Mouse (Mus musculus) gastrocnemius, adult 2 months (tissue): ENCODE measurements around the gene Snapc3. TPM values are rescaled to one million over a fixed set of nuclear protein-coding genes. Genes with fewer than 3 reads are reported as not detected.
A peak's percentile ranks its signal among the peaks of the same experiment; 100 is the strongest.
"Not testable (repeated sequence)": the region's sequence is repeated elsewhere in the genome, so short reads cannot be mapped to it uniquely, and the experiment has no call there.

Experiments used
- DNase-seq: peaks from one replicate; pipeline ENCODE4 v3.0.0; 2022
- H3K27ac ChIP-seq: fragments of 200-600 bp; 2 replicates; pipeline ENCODE4 v1.8.1; 2022; ENCODE audit warnings: mild to moderate bottlenecking
- H3K4me3 ChIP-seq: fragments of 200-600 bp; 2 replicates; pipeline ENCODE4 v1.8.1; 2022; ENCODE audit warnings: mild to moderate bottlenecking, moderate library complexity
- CTCF ChIP-seq: fragments of 200-600 bp; IDR thresholded peaks from 2 replicates; pipeline ENCODE4 v1.8.1; 2022; ENCODE audit warnings: antibody characterized with exemption, mild to moderate bottlenecking, moderate library complexity
- intact Hi-C: fragments of 180-260 bp; cut with DNase I; formaldehyde crosslinking; loops from one replicate; pipeline ENCODE4 v1.15.1; 2025
- total RNA-seq, 2 experiments: library from RNA; stranded (reverse); gene quantifications; 2 replicates each; pipeline ENCODE4 v1.2.3; 2021

Gene Snapc3
- total RNA-seq, 2 experiments from 2014 or later = 9.6 to 10.8 TPM

GRCm38 (mm10) chr4:83485735-83486116 lies 68.2 kb downstream of the Snapc3 start:
- peak; percentile 70 for TF ChIP-seq CTCF
- DNase-seq = peak; percentile 91
- intact Hi-C loops = loop anchor here (2.0 kb wide), 2 partner anchors 39 to 85 kb away; partner anchors contain the start of gene Ccdc171
- Histone ChIP-seq H3K4me3 (peak overlapping the region; percentile 95), H3K27ac (peak overlapping the region; percentile 99)

GRCm38 (mm10) chr4:83486117-83486901 lies 68.8 kb downstream of the Snapc3 start, which contains the start of gene Psip1:
Gene Psip1 (minus strand): TSS chr4:83486459.
- peak; percentile 35 for TF ChIP-seq CTCF
- Histone ChIP-seq H3K4me3 (peak within 1 kb of the TSS; percentile 95), H3K27ac (peak within 1 kb of the TSS; percentile 99)
- peak; percentile 91 for DNase-seq
- intact Hi-C loops = loop anchor here (2.0 kb wide), 1 partner anchor 38 kb away; the partner anchor contains the start of gene Ccdc171

- Histone ChIP-seq H3K27ac (no peak overlapping the region), H3K4me3 (no peak overlapping the region)
- no peak for DNase-seq
- TF ChIP-seq CTCF = no peak
- intact Hi-C loops = no loop called here
Observed at GRCm38 (mm10) chr4:83489121-83489520, 71.6 kb downstream of the Snapc3 start.

GRCm38 (mm10) chr4:83493112-83493511 lies 75.6 kb downstream of the Snapc3 start:
- TF ChIP-seq CTCF = peak; percentile 21; the same call in 1 of the 2 replicates
- Histone ChIP-seq H3K27ac (no peak overlapping the region), H3K4me3 (no peak overlapping the region)
- intact Hi-C loops = no loop called here
- DNase-seq = no peak

- intact Hi-C loops, H3K27ac ChIP-seq, DNase-seq, H3K4me3 ChIP-seq: not testable (repeated sequence)
Observed at GRCm38 (mm10) chr4:83497013-83497412, 79.5 kb downstream of the Snapc3 start.

- no peak for TF ChIP-seq CTCF
- DNase-seq = no peak
- H3K27ac ChIP-seq = no peak overlapping the region
- intact Hi-C loops = no loop called here
- no peak overlapping the region for H3K4me3 ChIP-seq
Observed at GRCm38 (mm10) chr4:83500154-83501036, 82.9 kb downstream of the Snapc3 start.

GRCm38 (mm10) chr4:83501037-83501430 lies 83.5 kb downstream of the Snapc3 start:
- DNase-seq = no peak
- Histone ChIP-seq H3K27ac (no peak overlapping the region), H3K4me3 (no peak overlapping the region)
- TF ChIP-seq CTCF = no peak
- intact Hi-C loops = no loop called here

GRCm38 (mm10) chr4:83509600-83509999 lies 92.1 kb downstream of the Snapc3 start:
- TF ChIP-seq CTCF = no peak
- DNase-seq = no peak
- intact Hi-C loops = no loop called here
- Histone ChIP-seq H3K4me3 (no peak overlapping the region), H3K27ac (no peak overlapping the region)

- no peak for TF ChIP-seq CTCF
- intact Hi-C loops = no loop called here
Observed at GRCm38 (mm10) chr4:83511083-83511482, 93.6 kb downstream of the Snapc3 start.

GRCm38 (mm10) chr4:83512217-83512616 lies 94.7 kb downstream of the Snapc3 start:
- no peak for TF ChIP-seq CTCF
- Histone ChIP-seq H3K4me3 (no peak overlapping the region), H3K27ac (no peak overlapping the region)
- intact Hi-C loops = no loop called here
- no peak for DNase-seq

More at GRCm38 (mm10) chr4:83511083-83511482, 93.6 kb downstream of the Snapc3 start:
- no peak for DNase-seq
- Histone ChIP-seq H3K4me3 (no peak overlapping the region), H3K27ac (no peak overlapping the region)

GRCm38 (mm10) chr4:83512644-83513043 lies 95.1 kb downstream of the Snapc3 start:
- TF ChIP-seq CTCF = no peak
- Histone ChIP-seq H3K4me3 (no peak overlapping the region), H3K27ac (no peak overlapping the region)
- no peak for DNase-seq
- intact Hi-C loops = no loop called here

GRCm38 (mm10) chr4:83514183-83514582 lies 96.7 kb downstream of the Snapc3 start:
- no peak overlapping the region for H3K4me3 ChIP-seq
- no peak for DNase-seq
- H3K27ac ChIP-seq = no peak overlapping the region
- intact Hi-C loops = no loop called here
- no peak for TF ChIP-seq CTCF
